Mouse (Mus musculus) brown adipose tissue, adult 24 weeks (tissue): ENCODE data around the gene Ldb2. TPM values are rescaled to one million over a fixed set of nuclear protein-coding genes. Genes with fewer than 3 reads are reported as not detected.
A peak's percentile ranks its signal among the peaks of the same experiment; 100 is the strongest.

Experiments used
- H3K27ac ChIP-seq: fragments of 200-500 bp; replicated peaks from 2 replicates; pipeline ENCODE4 v1.5.1; 2012; ENCODE audit warnings: low read depth, mild to moderate bottlenecking, low read length
- H3K4me1 ChIP-seq: fragments of 200-500 bp; 2 replicates; pipeline ENCODE4 v1.6.1; 2012; ENCODE audit warnings: low read length, mixed read lengths; ENCODE audit not compliant: control insufficient read depth, insufficient read depth, insufficient read length
- H3K4me3 ChIP-seq: fragments of 200-500 bp; 2 replicates; pipeline ENCODE4 v1.5.1; 2012; ENCODE audit warnings: low read depth, mild to moderate bottlenecking, low read length, moderate library complexity; ENCODE audit not compliant: insufficient read depth
- polyA plus RNA-seq: library from polyadenylated mRNA; stranded (reverse); fragments of >200 nt; gene quantifications from 2 replicates; pipeline ENCODE4 v1.2.4, GENCODE M21; 2012; ENCODE audit not compliant: missing spikeins, insufficient read depth, insufficient read length

The Ldb2 gene
- polyA plus RNA-seq, 1 experiment, result 3.6 TPM

DNA sequence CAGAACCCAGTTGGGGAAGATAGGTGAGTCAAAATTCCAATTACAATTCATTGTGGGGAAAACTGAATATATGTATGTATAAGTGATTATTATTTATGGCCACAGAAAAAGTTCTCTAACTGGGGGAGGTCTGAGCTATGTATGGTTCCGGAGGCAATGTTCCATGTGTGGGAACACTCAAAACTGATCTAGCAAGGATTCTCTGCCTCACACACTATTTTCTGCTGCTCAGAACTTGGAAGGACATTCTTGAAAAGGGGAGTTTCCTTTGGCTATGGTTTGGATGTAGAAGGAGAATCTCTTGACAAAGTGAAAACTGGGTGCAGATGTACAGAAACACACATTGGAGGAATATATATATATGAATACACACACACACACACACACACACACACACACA is 301.3 kb downstream of the Ldb2 start:
- Histone ChIP-seq H3K27ac (no peak overlapping the region), H3K4me1 (no peaks in the 10 kb centered on the region; the same call in 1 of the 2 replicates), H3K4me3 (no peak overlapping the region)

DNA sequence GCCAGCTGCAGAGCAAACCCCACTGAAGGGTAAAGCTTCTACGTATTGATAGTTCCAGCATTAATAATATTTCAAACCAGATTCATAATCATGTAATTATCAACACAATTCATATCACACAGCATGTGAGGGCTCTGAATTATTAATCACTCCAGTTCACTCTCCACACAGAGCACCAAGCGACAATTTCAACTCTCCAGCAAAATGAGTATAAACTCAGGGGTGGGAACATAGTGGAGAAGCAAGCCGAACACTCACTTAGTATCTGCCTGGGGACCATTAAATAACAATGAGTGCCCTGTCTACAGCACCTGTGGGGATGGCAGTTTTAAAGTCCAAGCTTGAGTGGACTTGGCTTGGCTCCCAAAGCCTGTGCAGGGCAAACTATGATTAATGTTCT is 302.6 kb downstream of the Ldb2 start:
- no peaks in the 10 kb centered on the region; the same call in 1 of the 2 replicates for H3K4me1 ChIP-seq
- no peak overlapping the region for H3K4me3 ChIP-seq
- H3K27ac ChIP-seq, result no peak overlapping the region

DNA sequence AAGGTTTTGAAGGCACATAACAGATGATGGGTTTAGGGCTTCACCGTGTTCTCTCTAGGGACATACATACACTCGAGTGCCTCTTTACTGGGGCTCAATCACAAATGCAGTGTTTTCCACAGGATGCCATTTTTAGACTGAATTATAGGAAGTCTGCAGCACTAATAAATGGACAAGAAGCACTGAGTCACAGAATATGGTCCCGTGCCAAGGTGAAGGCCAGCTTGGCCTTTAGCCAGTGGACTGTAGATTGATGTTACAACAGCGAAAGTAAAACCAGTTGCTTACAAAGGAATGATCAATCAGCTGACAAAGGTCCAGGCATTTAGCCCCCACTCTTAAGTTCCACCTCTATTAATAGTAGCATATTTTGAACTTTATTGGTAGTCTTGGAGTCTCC is 304.4 kb downstream of the Ldb2 start:
- Histone ChIP-seq H3K4me1 (no peaks in the 10 kb centered on the region; the same call in 1 of the 2 replicates), H3K27ac (peak overlapping the region; percentile 98), H3K4me3 (no peak overlapping the region)

DNA sequence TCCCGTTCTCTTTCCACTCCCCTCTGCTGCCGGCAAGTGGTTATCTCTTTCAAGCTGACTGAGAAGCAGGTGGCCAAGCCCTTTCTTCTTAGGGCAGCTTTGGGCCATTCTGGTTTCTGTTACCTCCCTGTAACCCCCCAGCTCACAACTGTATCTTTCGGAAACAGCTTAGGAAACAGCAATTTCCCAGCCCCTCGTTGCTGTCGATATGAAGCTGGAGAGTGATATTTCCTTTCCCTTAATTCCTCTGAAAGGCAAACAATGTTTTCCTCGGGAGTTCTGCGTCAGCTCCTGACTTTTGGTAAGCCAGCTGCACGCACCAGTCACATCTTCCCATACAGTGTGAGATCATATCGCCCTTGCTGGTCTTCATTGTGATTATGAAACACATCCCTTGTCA is 305.3 kb downstream of the Ldb2 start:
- H3K4me3 ChIP-seq, result peak overlapping the region; percentile 43

DNA sequence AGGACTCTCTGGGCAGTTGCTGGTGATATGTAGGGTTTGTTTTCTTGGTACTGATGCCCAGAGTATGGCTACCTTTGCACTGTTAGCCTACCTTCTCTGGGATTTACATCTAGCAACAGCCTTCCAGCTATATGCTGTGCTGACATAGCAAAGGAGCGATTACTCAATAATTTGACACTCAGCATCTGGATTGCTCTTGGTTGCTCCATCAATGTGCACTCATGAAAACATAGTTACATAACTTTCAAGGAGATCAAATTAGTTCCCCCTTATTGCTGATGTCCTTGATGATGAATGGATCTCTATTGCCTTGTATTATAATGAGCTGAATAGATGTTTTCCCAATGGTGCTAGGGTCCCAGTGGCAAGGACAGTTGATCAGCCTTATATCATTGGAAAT is 308.0 kb downstream of the Ldb2 start:
- H3K4me3 ChIP-seq, result no peak overlapping the region

More for the DNA sequence above, 305.3 kb downstream of the Ldb2 start:
- H3K4me1 ChIP-seq, result no peaks in the 10 kb centered on the region; the same call in 1 of the 2 replicates
- peak overlapping the region; percentile 98 for H3K27ac ChIP-seq

DNA sequence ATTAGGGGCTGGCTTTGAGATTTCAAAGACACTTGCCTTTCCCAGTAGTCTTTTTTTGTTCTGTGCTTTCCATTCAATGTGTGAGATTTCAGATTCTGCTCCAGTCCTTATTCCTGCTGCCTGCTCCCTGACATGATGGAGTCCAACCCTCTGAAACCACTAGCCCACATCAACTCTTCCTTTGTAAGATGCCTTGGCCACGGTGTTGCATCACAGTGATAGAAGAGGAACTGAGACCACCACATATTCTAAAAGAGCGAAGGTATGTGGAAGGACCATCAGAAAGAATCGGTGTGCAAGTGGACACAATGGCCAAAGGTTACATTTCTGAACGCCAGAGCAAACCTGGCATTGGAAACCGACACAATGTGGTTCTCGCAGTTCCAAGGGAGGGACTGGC is 309.0 kb downstream of the Ldb2 start:
- Histone ChIP-seq H3K27ac (no peak overlapping the region), H3K4me1 (no peaks in the 10 kb centered on the region)

More for the DNA sequence above, 308.0 kb downstream of the Ldb2 start:
- Histone ChIP-seq H3K27ac (no peak overlapping the region), H3K4me1 (no peaks in the 10 kb centered on the region)

DNA sequence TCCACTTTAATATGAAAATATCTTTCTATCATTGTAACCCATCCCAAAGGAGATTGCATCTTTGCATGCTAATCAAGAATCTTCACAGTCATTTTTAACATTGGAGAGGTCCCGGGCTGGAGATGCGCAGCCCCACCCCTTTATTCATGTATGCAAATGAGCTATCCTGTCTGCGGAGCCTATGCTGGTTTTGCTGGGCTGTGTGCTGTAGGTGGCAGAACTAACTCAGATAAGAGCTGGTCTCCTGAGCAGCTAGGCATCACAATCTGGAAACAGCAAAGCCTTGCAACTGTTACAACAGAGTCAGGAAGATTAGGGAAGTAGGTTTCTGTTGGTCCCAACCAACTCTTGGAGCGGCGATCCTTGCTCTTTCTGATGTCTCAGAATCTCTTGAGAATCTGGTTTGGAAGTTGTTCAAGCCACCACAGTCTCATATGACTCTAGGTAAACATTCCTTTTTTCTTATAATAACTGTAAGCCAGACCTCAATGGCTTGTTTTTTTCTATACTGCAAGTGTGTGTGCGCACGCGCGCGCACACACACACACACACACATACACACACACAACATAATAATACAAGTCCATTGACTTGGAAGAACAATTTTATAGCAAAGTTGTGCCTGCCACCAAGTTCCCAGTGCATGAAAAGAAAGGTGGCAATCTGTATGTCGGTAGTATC is 315.9 kb downstream of the Ldb2 start:
- Histone ChIP-seq H3K4me1 (no peaks in the 10 kb centered on the region), H3K4me3 (no peak overlapping the region), H3K27ac (no peak overlapping the region)

More for the DNA sequence above, 309.0 kb downstream of the Ldb2 start:
- H3K4me3 ChIP-seq, result no peak overlapping the region

GRCm38 (mm10) chr5:44481406-44481805 is 318.1 kb downstream of the Ldb2 start:
- no peak overlapping the region for H3K27ac ChIP-seq
- H3K4me3 ChIP-seq, result no peak overlapping the region
- no peaks in the 10 kb centered on the region for H3K4me1 ChIP-seq

- Histone ChIP-seq H3K27ac (no peak overlapping the region), H3K4me1 (no peaks in the 10 kb centered on the region), H3K4me3 (no peak overlapping the region)
These were observed 323.1 kb downstream of the Ldb2 start for GRCm38 (mm10) chr5:44476356-44476755.

- Histone ChIP-seq H3K4me1 (no peaks in the 10 kb centered on the region), H3K4me3 (no peak overlapping the region), H3K27ac (no peak overlapping the region)
These were observed 323.9 kb downstream of the Ldb2 start for GRCm38 (mm10) chr5:44475543-44475942.

DNA sequence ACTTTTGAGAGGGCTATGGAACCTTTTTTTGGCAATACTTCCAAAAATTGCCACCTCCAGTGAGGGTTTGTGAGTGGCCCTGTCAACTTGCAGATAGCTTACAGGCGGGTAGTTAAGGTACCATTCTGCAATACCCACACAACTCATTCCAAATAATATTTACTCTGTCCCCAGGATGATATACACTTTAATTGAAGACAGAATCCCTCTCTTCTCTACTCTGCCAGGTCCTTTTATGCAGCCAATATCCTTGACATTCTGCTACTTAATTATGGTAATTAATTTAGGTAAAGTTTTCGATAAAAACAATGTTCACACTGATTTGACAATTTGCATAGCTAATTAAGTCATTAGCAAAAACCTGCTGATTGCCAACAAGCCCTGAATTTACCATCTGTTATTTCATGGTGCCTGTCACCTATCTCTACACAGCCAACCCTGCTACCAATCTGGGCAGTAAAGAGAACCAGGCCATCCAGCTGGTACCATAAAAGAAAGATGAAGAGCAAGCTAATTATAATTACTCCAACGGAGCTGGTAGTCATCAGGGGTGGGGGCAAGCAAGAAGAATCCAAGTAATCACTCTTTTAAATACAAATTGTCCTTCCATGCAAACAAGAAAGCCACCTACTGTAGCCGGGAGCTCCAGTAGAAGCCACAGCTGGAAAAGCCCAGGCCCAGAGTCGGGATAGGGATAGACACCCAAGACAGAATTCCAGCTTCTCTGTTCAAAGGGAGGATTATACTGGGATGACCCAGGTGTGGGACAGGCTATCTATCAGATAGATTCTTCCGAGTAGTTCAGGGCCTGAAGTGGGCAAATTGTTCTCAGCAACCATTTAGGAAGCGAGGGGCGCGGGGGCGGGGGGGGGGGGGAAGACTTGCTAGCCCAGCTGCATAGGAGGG is 325.4 kb downstream of the Ldb2 start:
- Histone ChIP-seq H3K27ac (no peak overlapping the region), H3K4me1 (no peaks in the 10 kb centered on the region), H3K4me3 (no peak overlapping the region)

DNA sequence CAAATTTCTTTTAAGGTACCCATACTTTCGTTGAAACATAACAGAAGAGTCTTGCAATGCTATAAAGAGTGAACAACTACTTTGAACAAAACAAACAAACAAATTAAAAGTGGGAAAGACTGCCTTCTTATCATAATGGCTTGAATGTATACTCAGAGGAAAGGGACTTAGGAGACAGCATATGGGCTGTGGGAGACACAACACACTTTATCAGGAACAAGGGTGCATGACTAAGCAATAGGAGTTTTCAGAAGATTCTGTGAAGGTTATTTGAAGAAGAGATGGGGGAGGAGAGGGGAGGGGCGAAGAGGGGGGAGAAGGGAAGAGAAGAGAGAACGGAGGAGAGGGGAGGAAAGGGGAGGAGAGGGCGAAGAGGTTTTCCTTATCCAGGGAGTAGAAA is 334.2 kb downstream of the Ldb2 start:
- no peak overlapping the region for H3K27ac ChIP-seq
- no peak overlapping the region for H3K4me3 ChIP-seq
- H3K4me1 ChIP-seq, result no peaks in the 10 kb centered on the region
